Mouse (Mus musculus): ENCODE measurements around the gene Cwc27.

DNA sequence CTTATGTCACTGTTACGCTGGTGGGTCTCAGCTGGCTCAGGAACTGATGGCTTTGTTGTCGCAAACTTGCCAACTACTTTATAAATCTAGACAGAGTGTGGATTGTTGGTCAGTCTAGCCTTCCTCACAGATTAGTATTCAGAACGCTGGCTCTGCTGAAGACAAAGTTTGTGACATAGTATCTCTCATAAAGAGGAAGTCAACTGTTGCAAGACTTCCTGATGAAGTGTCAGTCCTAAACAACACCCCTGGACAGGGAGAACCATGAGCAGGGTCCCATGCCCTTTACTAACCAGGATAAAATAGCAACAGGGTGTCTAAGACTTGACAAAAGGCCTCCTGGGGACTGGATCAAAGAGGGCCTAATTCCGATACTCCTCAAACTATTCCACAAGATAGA lies 205.6 kb downstream of the Cwc27 start:
- TF ChIP-seq CTCF (IDR thresholded peaks at IDR 0.05; ENCODE audit: low read depth, low read length) = no peak
- no peak for TF ChIP-seq POLR2A (IDR thresholded peaks at IDR 0.05; ENCODE audit: borderline replicate concordance, low read depth, low read length)
